Mouse (Mus musculus) C2C12 (cell line): ENCODE results near the gene Ptpn18.

ENCODE experiments used
- CEBPB ChIP-seq: IDR thresholded peaks from one replicate; pipeline ENCODE4 v1.6.1; 2011; ENCODE audit warnings: low read depth, mild to moderate bottlenecking, control low read depth, moderate library complexity
- CTCF ChIP-seq: IDR thresholded peaks from one replicate; pipeline ENCODE4 v1.5.1; 2011; ENCODE audit not compliant: control insufficient read depth, insufficient read depth, insufficient read length
- MAX ChIP-seq: IDR thresholded peaks from one replicate; pipeline ENCODE4 v1.6.1; 2011; ENCODE audit warnings: mild to moderate bottlenecking, control low read depth

GRCm38 (mm10) chr1:34462766-34463165 lies 3.2 kb downstream of the Ptpn18 start:
- peak; percentile 52 for TF ChIP-seq CTCF
- no peak for TF ChIP-seq CEBPB
- TF ChIP-seq MAX = no peak
